Mouse (Mus musculus): ENCODE data around the gene Rufy4.

Gene Rufy4

DNA sequence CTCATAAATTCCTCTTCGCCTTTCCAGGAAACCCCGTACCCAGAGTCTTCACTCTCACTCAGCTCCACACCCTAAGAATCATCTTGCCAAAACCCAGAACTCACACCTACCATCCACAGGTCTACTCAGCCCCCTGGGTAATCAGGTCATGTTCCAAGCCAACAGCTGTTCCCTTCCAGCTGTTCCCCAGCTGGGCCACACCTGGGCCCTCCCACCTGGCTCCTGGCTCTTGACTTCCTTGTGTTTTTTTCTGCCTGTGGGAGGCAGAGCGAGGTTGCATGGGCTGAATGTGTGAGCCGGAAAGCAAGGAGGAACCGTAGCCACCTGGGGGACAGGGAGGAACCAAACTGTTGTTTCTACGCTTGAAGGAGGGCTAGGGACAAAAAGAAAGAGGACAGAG, 19.1 kb upstream of the Rufy4 start:
- DNase-seq (ENCODE audit: low spot score): no peak

DNA sequence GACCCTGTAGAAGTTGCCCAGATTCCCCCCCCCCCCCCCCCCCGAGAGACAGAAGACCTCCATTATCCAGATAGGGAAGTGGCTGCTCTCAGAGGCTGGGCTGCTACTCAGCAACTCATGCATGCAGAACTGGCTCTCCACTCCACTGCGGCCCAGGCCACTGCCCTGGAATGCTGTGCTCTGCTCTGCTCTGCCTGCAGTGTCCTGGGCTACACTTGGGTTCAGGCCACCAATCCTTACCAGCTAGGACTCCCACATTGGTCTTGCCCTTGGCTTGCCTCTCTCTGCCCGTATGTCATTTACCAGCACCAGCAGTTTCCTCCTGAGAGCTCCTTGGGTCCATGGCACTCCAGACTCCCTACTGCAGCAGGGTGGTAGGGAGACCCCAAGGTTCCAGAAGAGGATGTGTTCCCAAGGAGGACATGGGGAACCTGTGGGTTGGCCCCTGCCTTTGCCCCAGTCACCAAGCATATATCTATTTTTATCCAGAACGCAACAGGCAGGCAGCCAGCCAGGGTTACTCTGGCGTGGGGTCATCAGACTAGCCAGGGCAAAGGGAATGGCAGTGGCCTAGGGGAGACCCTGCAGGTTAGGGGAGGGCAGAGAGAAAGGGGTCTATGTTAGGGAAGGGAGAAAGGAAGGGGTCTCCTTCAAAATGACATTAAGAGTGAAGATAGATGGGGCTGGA, 17.3 kb upstream of the Rufy4 start:
- no peak for DNase-seq (ENCODE audit: low spot score)

DNA sequence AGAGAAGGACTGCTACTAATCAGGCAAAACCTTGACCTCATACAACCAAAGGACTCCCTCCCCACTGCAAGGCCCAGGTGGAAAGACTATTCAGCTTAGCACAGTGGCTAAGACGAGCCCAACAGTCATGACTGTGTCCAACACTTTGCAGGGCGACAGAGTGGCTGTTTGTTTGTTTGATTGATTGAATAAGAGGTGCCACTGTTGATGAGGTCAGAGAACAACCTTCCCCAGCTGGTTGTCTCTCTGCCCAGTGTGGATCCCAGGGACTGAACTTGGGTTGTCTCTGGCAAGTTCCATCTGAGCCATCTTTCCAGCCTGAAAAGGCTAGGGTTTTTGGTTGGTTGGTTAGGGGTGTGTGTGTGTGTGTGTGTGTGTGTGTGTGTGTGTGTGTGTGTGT, 15.7 kb upstream of the Rufy4 start:
- no peak for DNase-seq (ENCODE audit: low spot score)

DNA sequence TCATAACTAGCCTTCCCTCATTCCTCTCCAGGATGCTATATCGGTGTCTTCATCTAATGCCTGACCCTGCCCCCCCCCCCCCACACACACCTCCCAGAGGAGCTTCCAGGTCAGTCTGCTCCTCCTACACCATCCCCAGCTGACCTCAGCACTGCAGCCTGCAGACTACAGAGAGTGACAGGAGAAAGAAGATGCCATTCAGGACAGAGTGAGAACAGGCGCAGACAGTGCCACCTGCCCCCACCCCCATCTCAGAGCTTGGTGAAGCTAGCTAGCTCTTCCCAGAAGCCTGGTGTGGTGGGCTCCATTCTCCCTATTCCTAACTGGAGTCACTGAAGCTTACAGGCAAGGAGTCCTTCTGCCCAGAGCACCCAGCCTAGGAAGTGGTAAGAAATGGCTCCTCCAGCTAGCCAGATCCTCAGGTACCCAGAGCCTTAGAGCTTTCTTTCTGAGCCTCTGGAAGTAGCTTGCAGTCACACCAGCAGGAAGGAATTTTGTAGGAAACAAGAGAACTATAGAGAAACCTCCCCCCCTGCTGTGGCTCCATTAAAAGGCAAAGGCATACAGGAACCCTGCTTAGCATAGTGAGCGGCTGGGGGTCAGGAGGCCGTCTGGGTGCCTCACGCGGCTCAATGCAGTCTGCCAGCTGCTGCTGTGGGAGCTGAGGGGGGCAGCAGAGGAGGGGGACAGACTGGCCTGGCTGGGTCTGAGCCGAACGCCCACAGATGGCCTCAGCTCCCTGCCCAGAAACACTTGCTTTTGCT, 14.2 kb upstream of the Rufy4 start:
- no peak for DNase-seq (ENCODE audit: low spot score)

DNA sequence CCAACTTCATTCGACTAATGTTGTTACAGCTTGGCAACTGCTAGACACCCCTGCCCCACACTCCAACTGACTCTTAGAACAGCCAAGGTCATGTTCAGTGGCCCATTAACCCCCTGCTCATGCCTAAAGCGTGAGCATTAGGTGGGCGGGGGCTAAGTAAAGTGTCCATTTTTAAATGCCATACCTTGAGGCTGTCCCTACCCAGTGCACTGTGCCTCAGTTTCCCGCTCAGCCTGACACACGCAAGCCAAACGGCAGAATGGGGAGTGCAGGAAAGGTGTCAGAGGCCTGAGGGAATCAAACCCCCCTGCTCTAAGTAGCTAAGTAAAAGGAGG, 13.7 kb upstream of the Rufy4 start:
- DNase-seq (ENCODE audit: low spot score): no peak

DNA sequence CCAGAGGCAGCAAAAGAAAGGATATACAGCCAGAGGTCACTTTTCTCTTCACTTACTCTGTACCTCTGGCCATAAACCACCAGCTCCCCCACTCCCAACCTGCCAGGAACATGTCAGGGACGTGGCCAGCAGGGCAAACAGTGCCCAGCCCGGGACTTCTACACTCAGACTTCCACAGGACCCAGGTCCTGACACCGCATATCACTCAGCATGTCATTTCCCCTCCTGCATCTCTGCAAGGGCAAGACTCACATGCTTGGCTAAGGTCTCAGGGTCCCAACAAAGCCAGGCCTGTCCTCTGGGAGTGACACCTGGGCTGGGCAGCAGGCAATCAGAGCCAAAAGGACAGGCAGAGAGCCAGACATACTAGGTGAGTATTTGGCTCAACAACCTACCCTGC, 12.3 kb upstream of the Rufy4 start:
- no peak for DNase-seq (ENCODE audit: low spot score)

DNA sequence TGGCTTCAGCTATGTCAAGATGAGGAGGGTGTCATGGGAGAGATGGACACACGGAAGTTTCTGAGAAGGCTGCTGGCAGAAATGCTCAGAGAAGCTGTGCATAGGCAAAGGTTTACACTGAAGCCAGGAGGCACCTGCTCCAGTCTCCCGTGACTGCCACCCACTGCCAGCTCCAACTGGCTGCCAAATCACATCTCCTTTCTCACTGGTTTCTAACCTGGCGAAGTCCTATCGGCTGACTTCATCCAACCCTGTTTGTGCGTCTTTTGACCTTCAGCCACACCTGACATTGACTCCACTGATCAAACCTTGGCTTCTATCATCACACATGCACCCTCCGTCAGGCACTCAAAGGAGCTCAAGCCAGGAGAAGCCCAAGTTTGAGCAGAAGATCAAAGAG, 7.5 kb upstream of the Rufy4 start:
- no peak for DNase-seq (ENCODE audit: low spot score)

DNA sequence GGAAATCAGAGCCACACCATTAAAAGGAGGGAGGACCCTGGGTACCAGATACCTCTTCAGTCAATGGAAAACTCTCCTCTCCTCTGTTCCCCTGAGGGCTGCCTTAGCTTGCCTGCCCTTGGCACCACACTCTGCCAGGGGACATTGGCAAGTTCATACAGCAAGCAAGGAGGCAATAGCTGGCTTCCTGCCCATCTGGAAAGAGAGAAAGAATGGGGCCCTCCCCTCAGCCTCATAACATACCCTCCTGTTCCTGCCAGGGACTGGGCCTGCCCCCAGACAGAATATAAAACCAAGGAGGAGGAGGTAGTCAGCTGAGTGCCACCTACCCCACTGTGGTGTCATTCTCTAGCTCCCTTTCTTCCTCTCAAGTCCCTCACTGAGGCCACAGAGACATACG, 6.2 kb upstream of the Rufy4 start:
- no peak for DNase-seq (ENCODE audit: low spot score)

DNA sequence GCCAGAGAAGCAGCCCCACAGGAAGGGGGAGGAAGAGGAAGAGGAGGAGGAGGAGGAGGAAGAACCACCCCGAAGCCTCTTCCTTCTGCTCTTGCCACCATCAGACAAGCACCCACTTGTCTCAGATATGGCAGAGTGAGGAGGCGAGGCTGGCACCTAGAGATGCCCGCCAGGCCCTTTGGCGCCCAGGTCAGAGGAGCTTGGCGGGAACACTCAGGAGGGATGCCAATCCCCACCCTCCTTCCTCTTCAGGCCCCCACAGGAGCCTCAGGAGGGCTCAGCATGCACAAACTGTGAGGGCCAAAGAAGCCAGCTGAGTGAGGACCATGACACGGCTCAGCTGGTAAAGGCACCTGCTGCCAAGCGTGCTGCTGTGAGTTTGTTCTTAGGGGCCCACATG, 4.2 kb upstream of the Rufy4 start:
- no peak for DNase-seq (ENCODE audit: low spot score)

DNA sequence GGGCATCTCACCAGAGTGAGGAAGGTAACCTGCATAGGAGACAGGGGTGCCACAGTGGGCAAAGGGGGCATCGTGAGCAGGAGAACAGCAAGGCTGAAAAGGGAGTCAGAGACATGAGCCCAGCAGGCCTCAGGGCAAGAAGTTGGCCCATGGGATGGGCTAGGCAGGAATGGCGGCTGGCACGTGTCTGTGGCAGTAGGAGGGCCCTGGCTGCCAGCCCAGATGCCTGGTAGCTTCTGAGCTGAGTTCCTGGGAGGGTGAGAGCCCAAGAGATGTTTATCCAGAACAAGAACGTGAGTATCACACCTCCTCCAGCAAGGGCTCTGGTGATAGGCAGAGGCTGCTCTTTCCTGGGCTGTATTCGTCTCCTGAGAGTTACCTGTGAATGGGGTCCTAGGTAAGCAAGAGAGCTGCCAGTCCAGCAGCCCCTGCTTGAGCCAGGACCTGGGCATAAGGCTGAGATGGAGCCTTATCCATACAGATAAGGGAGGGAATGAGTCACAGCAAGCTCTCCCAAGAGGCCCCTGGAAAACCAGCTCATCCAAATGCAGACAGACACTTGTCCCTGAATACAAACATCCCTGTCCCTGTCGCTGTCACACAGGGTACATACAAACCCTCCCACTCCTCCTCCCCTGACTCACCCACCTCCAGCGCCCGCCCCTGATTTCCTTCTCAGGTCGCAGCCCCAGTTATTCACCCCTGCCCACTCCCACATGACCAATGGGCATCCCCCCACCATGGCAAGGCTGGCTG, 3.3 kb upstream of the Rufy4 start:
- DNase-seq (ENCODE audit: low spot score): peak; percentile 53

DNA sequence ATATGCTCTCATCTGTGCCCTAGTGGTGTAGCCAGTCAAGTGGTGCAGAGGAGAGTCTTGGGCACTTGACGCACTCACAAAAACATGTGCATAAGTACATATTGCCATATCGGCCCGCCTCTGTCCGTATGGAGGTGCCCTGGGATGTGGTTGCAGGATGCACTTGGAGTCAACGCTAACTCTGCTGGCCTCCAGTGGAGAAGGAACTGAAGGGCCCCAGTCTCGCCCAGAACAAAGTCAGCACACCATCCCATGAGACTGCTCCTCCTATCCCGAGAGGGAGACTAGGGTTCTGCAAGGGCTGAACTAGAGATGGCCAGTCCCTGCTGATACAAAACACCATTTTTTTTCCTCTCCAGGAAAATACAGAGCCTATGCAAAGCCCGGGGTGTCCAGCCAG, 2.1 kb upstream of the Rufy4 start:
- no peak for DNase-seq (ENCODE audit: low spot score)

DNA sequence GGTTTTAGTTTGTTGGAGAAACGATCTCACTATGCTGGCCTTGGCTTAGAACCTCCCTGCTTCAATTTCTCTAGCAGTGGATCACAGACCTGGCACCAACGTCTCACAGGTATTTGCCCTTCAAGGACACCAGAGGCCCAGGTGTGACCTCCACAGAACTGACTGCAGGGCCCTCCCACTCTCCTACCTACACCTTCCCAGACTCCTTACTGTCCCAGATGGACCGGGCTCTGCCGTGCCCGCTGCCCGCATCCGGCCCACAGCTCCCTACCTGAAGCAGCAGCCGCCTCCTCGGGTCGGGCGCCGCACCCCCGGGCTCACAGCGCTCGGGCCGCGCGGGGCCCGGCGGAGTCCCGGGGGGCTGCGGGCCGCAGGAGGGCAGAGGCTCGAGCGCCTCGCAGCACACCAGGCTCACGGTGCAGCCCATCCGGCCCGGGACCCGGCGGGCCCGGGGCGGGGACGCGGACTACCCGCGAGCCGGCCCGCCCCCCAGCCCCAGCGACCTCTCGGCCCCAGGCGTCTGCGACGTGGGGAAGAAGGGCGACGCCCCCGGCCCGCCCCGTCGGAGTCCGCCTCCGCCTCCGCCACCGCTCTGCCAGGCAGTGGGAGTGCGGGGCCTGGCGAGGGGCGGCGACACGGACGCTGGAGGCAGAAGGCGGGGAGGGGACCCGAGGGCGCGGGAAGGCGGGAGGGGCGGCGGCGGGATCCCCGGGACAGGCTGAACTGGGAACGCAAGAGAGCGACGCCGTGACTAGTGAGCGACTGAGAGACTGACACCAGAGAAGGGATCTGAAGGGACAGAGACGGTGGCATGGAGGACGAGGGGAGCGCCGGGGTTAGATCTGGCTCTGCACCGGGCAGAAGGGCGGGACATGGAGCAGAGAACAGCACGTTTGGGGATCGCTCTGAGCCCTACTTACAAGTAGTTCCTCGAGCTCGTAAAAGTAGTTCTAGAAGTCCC, 1.0 kb upstream of the Rufy4 start, which contains the start of gene Tns1:
TSS of gene Tns1 (minus strand) at position 429 of the 961 bp plus-strand sequence.
- DNase-seq (ENCODE audit: low spot score): peak; percentile 25

DNA sequence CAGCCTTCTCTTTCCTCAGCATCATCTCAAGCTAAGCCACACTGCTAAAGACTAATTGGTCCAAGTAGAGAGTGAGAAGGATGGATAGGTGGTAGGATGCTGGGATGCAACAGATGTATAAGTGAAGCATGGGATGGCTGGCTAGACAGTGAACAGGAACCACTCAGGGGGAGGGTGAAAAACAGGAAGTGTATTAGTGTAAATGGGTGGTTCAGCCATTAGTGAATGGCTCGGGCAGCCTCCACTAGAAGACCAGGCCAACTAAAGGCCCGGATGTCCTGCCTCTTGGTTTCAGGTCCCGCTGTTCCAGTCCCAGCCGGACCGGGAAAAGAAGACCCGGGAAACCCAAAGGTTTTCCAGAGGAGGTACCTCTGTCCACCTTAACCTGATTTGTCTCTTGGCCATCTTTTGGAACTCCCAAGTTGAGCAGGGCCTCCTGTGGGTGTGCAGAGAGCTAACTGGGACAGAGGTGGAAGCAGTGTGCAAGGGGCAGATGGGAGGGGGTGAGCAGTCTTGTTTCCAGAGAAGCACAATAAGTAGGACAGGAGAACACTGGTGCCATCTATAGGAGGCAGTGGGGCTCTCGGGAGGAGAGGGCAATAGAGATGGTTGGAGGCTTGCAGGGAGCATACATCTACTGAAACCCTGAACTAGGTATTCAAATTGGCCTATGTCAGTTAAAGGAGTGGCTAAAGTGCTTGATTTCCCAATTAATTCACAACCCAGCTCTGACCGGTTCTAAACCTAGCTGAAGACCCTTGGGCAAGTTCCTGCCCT, 5.7 kb downstream of the Rufy4 start:
- no peak for DNase-seq (ENCODE audit: low spot score)

DNA sequence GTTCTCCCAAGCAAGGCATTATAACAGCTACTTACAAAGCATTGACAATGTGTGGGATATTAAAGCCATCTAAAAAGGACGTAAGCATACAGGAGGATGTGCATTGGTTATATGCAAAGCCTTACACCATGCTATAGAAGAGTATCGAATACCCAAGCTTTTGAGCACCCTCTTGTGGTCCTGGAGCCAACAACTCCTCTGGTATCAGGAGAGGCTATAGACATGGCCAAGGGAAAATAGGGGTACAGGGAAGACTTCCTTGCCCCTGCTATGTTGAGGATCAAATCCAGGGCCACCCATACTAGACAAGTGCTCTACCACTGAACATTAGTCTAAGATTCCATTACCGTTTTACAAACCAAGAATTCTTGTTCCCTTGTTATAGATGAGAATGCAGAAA, 6.7 kb downstream of the Rufy4 start:
- DNase-seq (ENCODE audit: low spot score): no peak

DNA sequence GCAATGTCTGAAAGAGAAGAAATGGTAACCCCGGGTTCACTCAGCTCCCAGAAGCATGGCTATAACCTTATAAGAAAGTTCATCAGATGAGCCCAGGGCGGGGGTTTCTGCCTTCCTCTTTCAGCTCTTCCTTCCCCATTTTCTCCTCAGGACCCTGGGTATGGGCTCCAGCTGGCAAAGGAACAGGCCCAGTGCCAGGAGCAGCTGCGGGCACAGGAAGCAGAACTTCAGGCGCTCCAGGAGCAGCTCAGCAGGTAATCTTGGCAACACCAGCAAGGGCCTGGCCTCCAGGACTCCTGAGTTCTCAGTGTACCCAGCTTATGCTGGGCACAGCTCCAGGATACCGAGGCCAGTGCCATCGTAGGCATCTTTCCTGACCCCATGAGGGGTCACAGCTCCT, 8.6 kb downstream of the Rufy4 start:
- no peak for DNase-seq (ENCODE audit: low spot score)

DNA sequence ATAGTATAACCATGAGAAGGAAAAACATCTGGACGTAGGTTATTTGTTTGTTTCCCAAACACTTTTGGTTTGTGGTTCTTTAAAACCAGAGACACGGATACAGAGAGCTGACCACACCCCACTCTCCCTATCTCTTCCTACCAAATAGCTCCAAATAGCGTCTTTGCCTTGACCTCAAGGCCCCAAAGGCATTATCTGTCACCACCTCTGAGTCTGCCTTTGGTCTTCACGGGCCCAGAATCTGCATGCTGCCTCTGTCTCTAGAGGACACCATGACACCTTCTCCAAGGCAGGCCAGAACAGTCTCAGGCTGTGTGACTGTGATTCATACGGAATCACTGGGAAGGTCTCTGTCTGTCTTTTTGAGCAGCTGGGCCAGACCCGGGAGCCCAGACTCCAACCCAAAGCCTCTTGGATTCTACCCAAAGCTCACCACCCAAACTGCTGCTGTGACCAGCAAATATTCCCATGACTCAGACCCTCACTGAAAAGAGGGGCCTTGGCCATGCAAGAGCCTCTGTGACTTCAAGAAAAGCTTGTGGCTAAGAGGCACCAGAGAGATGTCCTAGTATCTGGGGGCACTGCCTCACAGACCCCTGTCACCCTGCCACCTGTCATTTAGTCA, 10.1 kb downstream of the Rufy4 start:
- no peak for DNase-seq (ENCODE audit: low spot score)

DNA sequence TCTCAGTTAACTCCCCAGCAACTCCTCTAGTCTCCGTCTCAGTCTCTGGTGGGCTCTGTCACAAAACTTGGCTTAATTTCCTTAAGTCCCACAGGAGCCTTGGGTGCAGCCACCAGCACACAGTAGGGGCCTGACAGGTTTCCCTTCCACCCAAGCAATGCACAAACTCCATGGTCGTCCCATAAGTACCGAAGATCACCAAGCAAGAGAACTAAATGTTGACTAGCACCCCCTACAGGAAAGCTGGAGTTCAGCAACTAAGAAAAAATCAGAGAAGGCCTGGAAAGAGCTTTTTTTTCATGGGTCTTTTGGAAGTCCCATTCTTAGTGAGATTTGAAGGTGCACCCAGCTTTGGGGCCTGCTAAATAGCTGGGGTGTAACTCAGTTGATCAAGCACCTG, 14.1 kb downstream of the Rufy4 start:
- DNase-seq (ENCODE audit: low spot score): no peak

DNA sequence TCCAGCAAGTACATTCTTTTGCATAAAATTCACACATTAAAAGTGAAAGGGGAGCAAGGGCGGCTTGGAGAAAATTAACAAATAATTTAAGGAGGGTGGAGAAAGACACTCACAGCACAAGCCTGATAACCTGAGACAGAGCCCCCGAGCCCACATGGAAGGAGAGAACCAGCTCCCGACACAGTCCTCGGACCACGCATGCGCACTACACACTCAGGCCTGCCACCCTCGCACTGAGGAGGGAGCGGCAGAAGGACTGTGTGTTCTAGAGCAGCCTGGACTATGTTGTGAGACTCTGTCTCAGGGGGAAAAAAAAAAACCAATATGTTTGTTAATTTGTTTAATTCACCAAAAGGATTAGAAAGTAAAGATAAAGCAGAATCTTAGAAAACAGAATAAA, 16.4 kb downstream of the Rufy4 start:
- DNase-seq (ENCODE audit: low spot score): peak; percentile 49

DNA sequence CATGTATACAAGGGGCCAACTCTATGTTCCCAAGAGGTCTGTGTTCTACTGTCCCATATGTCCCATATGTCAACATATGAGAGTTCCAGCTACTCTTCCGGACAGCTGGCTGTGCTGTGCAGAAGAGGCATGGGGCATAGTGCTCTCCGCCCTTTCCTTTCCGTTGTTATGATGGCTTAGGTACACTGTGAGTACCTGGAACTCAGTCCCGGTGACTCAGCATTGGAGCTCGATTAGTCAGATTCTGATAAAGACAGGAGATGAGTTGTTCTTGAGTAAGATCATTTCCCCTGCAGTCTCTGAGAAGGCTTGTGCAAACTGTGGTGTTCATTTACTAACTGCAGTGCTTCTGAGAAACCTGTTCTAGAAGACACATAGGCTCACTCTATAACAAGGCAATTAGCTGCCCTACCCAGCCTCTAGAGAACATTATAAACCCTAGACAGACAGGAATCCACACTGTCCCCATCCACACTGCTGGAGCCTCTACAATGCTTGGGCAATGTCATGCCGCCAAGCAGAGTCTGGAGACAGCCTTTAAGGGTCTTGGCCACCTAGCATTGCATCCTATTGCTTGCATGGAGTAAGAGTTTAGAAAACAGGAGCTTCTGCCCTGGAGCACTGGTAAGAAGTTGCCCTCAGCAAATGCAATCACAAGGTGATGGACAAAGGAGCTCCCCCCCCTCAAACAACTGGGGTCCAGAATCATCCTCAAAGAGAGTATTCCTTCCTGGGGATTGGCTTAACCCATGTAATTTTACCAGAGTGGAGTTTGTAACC, 24.0 kb downstream of the Rufy4 start:
- DNase-seq (ENCODE audit: low spot score): no peak

DNA sequence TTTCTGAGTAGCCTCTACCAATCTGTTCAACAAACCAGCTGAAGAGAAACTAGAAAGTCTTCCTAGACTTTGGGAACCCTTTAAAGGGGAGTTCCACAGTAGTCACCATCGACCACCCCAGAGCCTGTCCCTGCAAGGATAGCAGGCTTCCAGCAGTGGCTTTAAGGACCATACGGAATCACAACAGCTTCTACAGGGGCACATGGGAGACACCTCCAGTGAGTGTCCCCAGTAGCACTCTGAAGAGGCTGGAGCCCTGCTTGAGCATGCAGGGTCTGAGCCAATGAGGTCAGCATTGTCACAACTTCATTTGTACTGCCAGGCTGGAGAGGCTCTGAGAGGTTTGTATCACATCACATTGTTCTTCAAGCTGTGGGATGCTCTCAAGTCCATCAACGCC, 24.8 kb downstream of the Rufy4 start:
- DNase-seq (ENCODE audit: low spot score): no peak
